Mouse (Mus musculus): Measurements from ENCODE around the gene Myo1g. TPM values are rescaled to one million over a fixed set of nuclear protein-coding genes. Genes with fewer than 3 reads are reported as not detected.
A peak's percentile ranks its signal among the peaks of the same experiment; 100 is the strongest.
"Not testable (repeated sequence)": the region's sequence is repeated elsewhere in the genome, so short reads cannot be mapped to it uniquely, and the experiment has no call there.

The Myo1g gene
- polyA plus RNA-seq, 1 experiment from 2014 or later: 1.0 TPM

DNA sequence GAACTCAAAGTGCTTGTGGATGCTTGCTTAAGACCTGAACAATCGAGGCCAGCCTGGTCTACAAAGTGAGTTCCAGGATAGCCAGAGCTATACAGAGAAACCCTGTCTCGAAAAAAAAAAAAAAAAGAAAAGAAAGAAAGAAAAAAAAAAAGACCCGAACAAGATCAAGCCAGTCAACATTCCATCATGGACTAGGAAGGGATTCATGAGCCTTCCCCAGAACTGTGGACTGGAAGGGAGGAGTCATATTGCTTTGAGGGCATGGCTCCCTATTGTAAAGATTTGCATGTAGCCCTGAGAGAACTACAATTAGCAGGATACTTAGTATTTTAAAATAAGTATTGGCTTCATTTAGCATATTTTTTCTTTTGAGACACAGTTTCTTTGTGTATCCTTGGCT lies 23.9 kb upstream of the Myo1g start:
- Histone ChIP-seq H3K27me3 (ENCODE audit: insufficient read depth, low read length) (no peaks in the 10 kb centered on the region), H3K4me3 (ENCODE audit: low read length) (no peak overlapping the region), H3K9ac (replicated peaks; ENCODE audit: low read length) (no peak overlapping the region), H3K4me1 (ENCODE audit: insufficient read depth, low read length) (peaks cover 17% of the 10 kb centered on the region), H3K27ac (ENCODE audit: low read length) (no peak overlapping the region), H3K36me3 (ENCODE audit: insufficient read depth, low read length) (no peaks in the 10 kb centered on the region), H3K9me3 (ENCODE audit: low read length) (no peaks in the 10 kb centered on the region), H3K4me2 (replicated peaks; ENCODE audit: low read depth, low read length) (no peak overlapping the region)
- no peak for ATAC-seq (ENCODE audit: low FRiP score, low TSS enrichment)
- 69% methylated on average over 3 of the region's 3 CpGs for WGBS

DNA sequence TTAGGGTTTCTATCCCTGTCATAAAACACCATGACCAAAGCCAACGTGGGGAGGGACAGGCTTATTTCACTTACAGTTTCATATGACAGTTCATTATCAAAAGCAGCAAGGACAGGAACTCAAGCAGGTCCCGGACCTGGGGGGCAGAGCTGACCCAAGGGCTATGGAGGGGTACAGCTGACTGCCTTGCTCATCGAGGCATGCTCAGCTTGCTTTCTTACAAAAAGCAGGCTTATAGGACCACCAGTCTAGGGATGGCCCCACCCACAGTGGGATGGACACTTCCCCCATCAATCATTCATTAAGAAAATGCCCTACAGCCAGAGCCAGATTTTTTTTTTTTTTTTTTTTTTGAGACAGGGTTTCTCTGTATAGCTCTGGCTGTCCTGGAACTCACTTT lies 10.0 kb upstream of the Myo1g start:
- H3K4me1 ChIP-seq (ENCODE audit: insufficient read depth, low read length): peaks cover 10% of the 10 kb centered on the region
- H3K4me2 ChIP-seq (replicated peaks; ENCODE audit: low read depth, low read length): no peak overlapping the region
- no peak overlapping the region for H3K9ac ChIP-seq (replicated peaks; ENCODE audit: low read length)
- 79% methylated on average over 3 of the region's 3 CpGs for WGBS
- H3K9me3 ChIP-seq (ENCODE audit: low read length): 0 out of 2 replicates have a peak, but pooled peaks cover 2% of the 10 kb centered on the region
- no peak overlapping the region for H3K4me3 ChIP-seq (ENCODE audit: low read length)
- no peak for ATAC-seq (ENCODE audit: low FRiP score, low TSS enrichment)
- no peaks in the 10 kb centered on the region for H3K27me3 ChIP-seq (ENCODE audit: insufficient read depth, low read length)
- H3K36me3 ChIP-seq (ENCODE audit: insufficient read depth, low read length): peaks cover 6% of the 10 kb centered on the region
- H3K27ac ChIP-seq (ENCODE audit: low read length): no peak overlapping the region

DNA sequence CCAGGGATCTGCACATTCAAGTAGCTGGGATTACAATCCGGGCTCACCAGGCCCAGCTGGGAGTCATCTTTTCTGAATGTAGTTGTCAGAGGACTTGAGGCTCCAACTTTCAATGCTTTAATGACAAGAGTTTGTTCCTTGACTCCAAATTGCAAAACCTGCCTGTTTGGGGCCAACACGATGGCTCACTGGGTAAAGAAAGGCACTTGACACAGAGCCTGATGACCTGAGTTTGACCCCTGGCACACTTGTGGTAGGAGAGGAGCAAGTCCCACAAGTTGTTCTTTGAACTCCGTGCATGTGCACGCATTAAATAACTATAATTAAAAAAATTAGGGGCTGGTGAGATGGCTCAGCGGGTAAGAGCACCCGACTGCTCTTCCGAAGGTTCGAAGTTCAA lies 9.2 kb upstream of the Myo1g start:
- Histone ChIP-seq H3K27ac (ENCODE audit: low read length) (no peak overlapping the region), H3K4me3 (ENCODE audit: low read length) (no peak overlapping the region), H3K9ac (replicated peaks; ENCODE audit: low read length) (no peak overlapping the region), H3K9me3 (ENCODE audit: low read length) (0 out of 2 replicates have a peak, but pooled peaks cover 2% of the 10 kb centered on the region), H3K4me1 (ENCODE audit: insufficient read depth, low read length) (peaks cover 10% of the 10 kb centered on the region), H3K4me2 (replicated peaks; ENCODE audit: low read depth, low read length) (no peak overlapping the region), H3K36me3 (ENCODE audit: insufficient read depth, low read length) (peaks cover 14% of the 10 kb centered on the region), H3K27me3 (ENCODE audit: insufficient read depth, low read length) (no peaks in the 10 kb centered on the region)
- no peak for ATAC-seq (ENCODE audit: low FRiP score, low TSS enrichment)
- 82% methylated on average over 8 of the region's 8 CpGs for WGBS

DNA sequence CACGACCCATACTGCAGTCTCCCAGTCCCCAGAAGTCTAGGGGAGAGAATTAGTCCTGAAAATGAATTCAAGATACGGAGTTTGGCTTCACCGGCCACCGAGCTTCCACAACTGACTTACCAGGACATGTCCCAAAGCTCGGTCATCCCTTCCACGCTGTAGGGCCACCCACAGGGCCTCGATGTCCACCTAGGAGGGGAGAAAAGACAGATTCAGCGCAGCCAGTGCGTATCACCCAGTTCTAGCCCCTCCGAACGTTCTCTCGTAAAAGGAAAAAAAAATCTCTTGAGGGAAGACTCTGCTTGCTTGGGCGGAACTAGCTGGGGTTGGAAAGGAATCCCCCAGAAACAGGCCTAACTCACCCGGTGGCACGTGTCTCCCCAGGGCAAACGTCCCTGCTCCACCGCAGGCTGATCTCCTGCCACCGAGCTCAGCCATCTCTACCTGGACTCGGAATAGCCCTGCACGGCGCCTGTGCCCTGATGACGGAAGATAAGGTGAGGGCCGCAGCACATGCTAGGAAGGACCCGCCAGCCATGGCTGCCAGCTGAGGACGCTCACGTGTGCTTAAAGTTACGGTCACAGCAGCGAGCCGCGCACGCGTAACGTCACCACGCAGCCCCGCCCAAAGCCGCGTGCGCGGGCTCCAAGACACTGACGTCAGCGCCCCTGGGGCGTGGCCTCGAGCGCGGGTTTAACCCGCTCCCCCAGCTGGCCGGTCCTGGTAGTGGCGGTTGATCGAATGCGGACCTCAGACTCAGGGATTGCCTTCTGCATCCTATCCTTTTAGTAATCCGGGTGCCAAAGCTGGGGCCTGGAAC lies 7.6 kb upstream of the Myo1g start:
- no peaks in the 10 kb centered on the region for H3K27me3 ChIP-seq (ENCODE audit: insufficient read depth, low read length)
- H3K9ac ChIP-seq (replicated peaks; ENCODE audit: low read length): peak overlapping the region; percentile 91
- H3K4me1 ChIP-seq (ENCODE audit: insufficient read depth, low read length): peaks cover 10% of the 10 kb centered on the region
- peak overlapping the region; percentile 82 for H3K4me3 ChIP-seq (ENCODE audit: low read length)
- peak overlapping the region; percentile 91 for H3K27ac ChIP-seq (ENCODE audit: low read length)
- H3K9me3 ChIP-seq (ENCODE audit: low read length): 0 out of 2 replicates have a peak, but pooled peaks cover 2% of the 10 kb centered on the region
- WGBS: under 1% methylated on average over 51 of the region's 51 CpGs
- H3K36me3 ChIP-seq (ENCODE audit: insufficient read depth, low read length): peaks cover 27% of the 10 kb centered on the region
- ATAC-seq (ENCODE audit: low FRiP score, low TSS enrichment): peak; percentile 97
- peak overlapping the region; percentile 81 for H3K4me2 ChIP-seq (replicated peaks; ENCODE audit: low read depth, low read length)

DNA sequence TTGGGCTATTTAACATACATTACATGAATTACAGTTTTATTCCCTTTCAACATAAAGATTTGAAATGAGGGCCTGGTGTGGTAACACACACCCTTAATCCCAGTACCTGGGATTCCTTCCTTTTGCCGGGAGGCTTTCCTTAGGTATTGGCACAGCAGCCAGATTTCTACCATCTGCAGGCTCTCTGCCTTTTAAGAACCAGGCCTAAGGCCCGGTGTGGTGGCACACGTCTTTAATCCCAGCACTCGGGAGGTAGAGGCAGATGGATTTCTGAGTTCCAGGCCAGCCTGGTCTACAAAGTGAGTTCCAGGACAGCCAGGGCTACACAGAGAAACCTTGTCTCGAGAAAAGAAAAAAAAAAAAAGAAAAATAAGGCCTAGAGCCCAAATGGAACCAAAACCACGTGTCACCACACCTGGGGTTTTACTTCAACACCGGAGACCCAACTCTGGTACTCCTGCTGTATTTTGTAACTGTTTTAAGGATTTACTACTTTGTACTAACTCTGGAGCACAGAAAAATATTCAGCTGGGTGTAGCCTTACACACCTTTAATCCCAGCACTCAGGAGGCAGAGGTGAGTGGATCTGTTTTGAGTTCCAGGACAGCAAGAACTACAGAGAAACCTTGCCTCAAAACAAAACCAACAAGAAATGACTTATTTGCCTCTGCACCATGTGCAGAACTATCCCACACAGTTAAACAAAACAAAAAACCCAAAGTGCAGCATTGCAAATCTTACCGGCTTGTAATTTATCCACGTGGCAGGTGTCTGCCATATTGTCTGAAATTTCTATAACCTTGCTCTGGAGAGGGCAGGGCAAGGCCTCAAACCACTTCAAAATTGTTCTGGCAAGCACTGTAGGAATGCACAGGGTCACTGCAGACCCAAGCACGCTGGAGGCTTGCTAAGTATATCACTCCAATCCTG lies 6.8 kb upstream of the Myo1g start:
- peak overlapping the region; percentile 81 for H3K4me2 ChIP-seq (replicated peaks; ENCODE audit: low read depth, low read length)
- no peaks in the 10 kb centered on the region for H3K27me3 ChIP-seq (ENCODE audit: insufficient read depth, low read length)
- 7% methylated on average over 10 of the region's 10 CpGs for WGBS
- ATAC-seq (ENCODE audit: low FRiP score, low TSS enrichment): peak; percentile 28
- peak overlapping the region; percentile 82 for H3K4me3 ChIP-seq (ENCODE audit: low read length)
- H3K9ac ChIP-seq (replicated peaks; ENCODE audit: low read length): peak overlapping the region; percentile 91
- 0 out of 2 replicates have a peak, but pooled peaks cover 2% of the 10 kb centered on the region for H3K9me3 ChIP-seq (ENCODE audit: low read length)
- H3K36me3 ChIP-seq (ENCODE audit: insufficient read depth, low read length): peaks cover 27% of the 10 kb centered on the region
- peaks cover 10% of the 10 kb centered on the region for H3K4me1 ChIP-seq (ENCODE audit: insufficient read depth, low read length)
- peak overlapping the region; percentile 91 for H3K27ac ChIP-seq (ENCODE audit: low read length)

DNA sequence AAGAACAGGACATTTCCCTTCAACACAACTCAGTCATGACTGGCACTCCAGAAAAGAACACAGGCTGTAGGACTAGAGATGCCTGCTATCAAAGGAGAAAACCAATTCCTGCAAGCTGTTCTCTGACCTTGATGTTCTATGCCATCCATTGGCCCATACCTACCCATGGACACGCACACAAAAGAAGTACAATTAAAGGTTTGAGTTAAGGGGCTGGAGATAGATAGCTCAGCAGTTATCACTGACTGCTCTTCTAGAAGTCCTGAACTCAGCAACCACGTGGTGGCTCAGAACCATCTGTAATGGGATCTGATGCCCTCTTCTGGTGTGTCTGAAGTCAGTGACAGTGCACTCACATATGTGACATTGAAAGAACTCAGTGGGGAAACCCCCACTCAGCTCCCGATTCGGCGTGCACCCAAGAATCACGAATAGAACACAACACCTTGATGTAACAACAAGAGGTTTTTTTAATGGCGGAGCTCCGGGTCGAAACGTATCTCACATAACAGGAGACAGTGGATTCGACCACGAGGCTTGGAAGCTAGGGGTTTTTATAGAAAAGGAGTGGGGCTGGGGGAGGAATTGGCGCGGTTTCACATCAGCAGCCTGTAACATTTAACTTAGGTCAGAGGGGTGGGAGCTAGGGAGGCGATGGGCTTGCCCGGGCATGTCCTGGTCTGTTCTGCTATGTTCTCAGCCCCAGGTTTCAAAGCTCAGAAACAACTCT lies 5.9 kb upstream of the Myo1g start:
- not testable (repeated sequence) for ATAC-seq (ENCODE audit: low FRiP score, low TSS enrichment); H3K27me3 ChIP-seq (ENCODE audit: insufficient read depth, low read length); H3K9me3 ChIP-seq (ENCODE audit: low read length); H3K4me1 ChIP-seq (ENCODE audit: insufficient read depth, low read length)
- H3K4me3 ChIP-seq (ENCODE audit: low read length): peak overlapping the region; percentile 82
- peak overlapping the region; percentile 76 for H3K27ac ChIP-seq (ENCODE audit: low read length)
- H3K9ac ChIP-seq (replicated peaks; ENCODE audit: low read length): peak overlapping the region; percentile 91
- 48% methylated on average over 12 of the region's 16 CpGs for WGBS
- H3K4me2 ChIP-seq (replicated peaks; ENCODE audit: low read depth, low read length): peak overlapping the region; percentile 81
- H3K36me3 ChIP-seq (ENCODE audit: insufficient read depth, low read length): peaks cover 27% of the 10 kb centered on the region

DNA sequence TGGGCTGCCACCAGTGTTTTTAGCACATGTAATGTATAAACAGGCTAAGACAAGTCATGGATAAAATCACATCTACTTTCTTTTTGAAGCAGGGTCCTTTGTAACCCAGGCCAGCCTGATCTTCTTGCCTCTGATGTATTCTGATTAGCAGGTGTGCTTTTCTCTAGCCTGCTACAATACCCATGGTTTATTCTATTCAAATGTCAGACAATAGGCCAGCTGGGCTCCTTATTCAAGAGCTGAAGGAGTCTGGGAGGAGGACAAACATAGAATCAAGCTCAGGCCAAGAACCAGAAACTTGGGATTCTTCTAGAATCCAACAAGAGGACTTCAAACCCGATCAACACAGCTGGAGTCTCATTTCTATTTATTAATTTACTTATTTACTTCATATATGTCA lies 4.5 kb upstream of the Myo1g start:
- H3K27ac ChIP-seq (ENCODE audit: low read length): no peak overlapping the region
- peaks cover 10% of the 10 kb centered on the region for H3K4me1 ChIP-seq (ENCODE audit: insufficient read depth, low read length)
- no peak overlapping the region for H3K4me2 ChIP-seq (replicated peaks; ENCODE audit: low read depth, low read length)
- no peak overlapping the region for H3K9ac ChIP-seq (replicated peaks; ENCODE audit: low read length)
- peaks cover 27% of the 10 kb centered on the region for H3K36me3 ChIP-seq (ENCODE audit: insufficient read depth, low read length)
- H3K27me3 ChIP-seq (ENCODE audit: insufficient read depth, low read length): no peaks in the 10 kb centered on the region
- no peak overlapping the region for H3K4me3 ChIP-seq (ENCODE audit: low read length)
- 92% methylated on average over 1 of the region's 1 CpGs for whole genome bisulfite sequencing
- no peak for ATAC-seq (ENCODE audit: low FRiP score, low TSS enrichment)
- no peaks in the 10 kb centered on the region for H3K9me3 ChIP-seq (ENCODE audit: low read length)

DNA sequence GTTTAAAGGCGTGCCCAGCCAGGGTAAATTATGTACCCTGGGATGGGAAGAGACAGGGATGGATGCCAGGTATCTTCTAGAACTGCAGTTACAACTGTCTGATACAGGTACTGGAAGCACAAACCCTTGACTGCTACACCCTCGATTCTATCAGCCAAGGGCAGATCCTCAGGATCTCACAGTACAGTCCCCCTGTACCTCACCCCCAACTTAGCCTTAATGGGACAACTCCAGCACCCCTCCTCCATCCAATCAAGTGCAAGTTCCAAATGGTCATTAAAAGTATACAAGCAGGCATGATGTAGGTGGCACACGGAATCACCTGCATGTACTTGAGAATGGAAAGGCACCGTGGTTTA lies 4.1 kb upstream of the Myo1g start:
- Histone ChIP-seq H3K9me3 (ENCODE audit: low read length) (no peaks in the 10 kb centered on the region), H3K4me2 (replicated peaks; ENCODE audit: low read depth, low read length) (no peak overlapping the region), H3K4me1 (ENCODE audit: insufficient read depth, low read length) (peaks cover 10% of the 10 kb centered on the region), H3K36me3 (ENCODE audit: insufficient read depth, low read length) (peaks cover 27% of the 10 kb centered on the region), H3K9ac (replicated peaks; ENCODE audit: low read length) (no peak overlapping the region), H3K27me3 (ENCODE audit: insufficient read depth, low read length) (no peaks in the 10 kb centered on the region), H3K27ac (ENCODE audit: low read length) (no peak overlapping the region), H3K4me3 (ENCODE audit: low read length) (no peak overlapping the region)
- 94% methylated on average over 4 of the region's 4 CpGs for WGBS
- no peak for ATAC-seq (ENCODE audit: low FRiP score, low TSS enrichment)

DNA sequence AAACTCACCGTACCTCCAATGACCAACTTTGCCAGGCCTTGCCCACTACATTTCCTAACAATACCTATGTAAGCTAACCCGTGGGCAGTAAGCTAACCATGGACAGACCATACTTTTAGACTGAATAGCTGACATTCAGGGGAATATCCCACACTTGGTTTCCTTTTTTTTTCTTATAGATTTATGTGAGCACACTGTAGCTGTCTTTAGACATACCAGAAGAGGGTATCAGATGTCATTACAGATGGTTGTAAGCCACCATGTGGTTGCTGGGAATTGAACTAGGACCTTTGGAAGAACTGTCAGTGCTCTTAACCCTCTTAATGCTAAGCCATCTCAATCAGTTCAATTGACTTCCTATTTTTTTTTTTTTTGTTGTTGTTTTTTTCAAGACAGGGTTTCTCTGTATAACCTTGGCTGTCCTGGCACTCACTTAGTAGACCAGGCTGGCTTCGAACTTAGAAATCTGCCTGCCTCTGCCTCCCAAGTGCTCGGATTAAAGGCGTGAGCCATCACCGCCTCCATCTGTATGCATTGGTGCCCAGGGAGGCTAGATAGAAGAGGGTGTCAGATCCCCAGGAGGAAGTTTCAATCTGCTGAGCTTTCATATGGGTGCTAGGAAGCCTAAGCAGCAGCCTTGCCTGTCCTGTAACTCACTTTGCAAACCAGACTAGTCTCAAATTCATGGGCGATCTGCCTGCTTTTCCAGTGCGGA lies 3.6 kb upstream of the Myo1g start:
- H3K9ac ChIP-seq (replicated peaks; ENCODE audit: low read length): no peak overlapping the region
- no peaks in the 10 kb centered on the region for H3K9me3 ChIP-seq (ENCODE audit: low read length)
- H3K4me2 ChIP-seq (replicated peaks; ENCODE audit: low read depth, low read length): no peak overlapping the region
- peaks cover 27% of the 10 kb centered on the region for H3K36me3 ChIP-seq (ENCODE audit: insufficient read depth, low read length)
- no peak for ATAC-seq (ENCODE audit: low FRiP score, low TSS enrichment)
- H3K27ac ChIP-seq (ENCODE audit: low read length): no peak overlapping the region
- WGBS: 87% methylated on average over 8 of the region's 8 CpGs
- no peaks in the 10 kb centered on the region for H3K27me3 ChIP-seq (ENCODE audit: insufficient read depth, low read length)
- H3K4me1 ChIP-seq (ENCODE audit: insufficient read depth, low read length): peaks cover 10% of the 10 kb centered on the region
- H3K4me3 ChIP-seq (ENCODE audit: low read length): no peak overlapping the region
